Mouse (Mus musculus): Measurements from ENCODE around the gene Itih3.

Gene Itih3

DNA sequence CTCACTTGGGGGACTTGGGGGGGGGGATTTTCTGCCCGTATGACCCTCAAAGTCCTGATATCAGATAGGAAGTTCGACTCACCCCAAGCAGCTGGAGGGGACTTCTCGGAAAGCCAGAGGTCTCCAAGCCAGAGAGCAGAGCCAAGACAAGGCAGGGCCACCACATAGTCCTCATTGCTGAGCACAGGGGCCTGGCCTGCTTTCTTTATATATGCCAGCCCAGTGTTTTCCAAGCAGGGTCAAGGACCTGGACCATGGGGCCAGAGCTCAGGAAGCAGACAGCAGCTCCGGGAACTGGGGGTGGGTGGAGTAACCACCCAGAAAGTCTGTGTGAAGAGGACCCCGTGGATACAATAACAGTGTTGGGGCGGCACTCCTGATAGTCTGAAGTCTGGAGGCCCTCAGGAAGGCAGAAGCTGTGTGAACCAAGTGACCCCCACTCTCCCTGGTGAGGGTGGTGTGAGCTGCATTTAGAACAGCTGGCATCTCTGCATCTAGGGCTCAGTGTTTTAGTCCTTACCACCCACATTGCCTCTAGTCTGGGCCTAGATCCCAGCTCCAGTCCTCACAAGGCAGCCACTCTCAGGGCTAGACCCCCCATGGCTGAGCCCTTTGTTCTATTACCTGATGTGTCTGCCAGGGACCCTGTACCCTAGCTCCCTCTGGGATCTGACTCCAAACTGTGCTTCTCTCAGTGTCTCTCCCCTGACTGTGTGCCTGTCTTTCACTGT lies at the start of gene Itih3:
Gene Itih3 (minus strand): TSS at position 386 of the 731 bp plus-strand sequence.
- peak in 1 of 2 experiments; percentile 16 for DNase-seq (ENCODE audit: low spot score in 2 of 2)

DNA sequence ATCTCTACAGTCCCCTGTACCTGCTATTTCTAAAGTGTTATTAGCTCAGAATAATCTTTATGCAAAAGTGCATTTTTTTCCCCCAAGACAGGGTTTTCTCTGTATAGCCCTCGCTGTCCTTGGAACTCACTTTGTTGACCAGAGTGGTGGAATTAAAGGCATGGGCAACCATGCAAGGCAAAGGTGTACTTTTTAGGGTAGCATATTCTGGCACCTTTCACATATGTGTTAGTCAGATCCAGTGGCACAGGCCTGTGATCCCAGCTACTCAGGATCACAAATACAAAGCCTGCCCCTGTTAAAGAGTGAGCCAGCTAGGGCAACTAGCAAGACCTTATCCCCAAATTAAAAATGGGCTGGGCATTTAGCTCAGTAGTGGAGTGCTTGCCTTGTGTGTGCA lies 36.8 kb upstream of the Itih3 start:
- no peak for DNase-seq (ENCODE audit: low spot score in 2 of 2)

DNA sequence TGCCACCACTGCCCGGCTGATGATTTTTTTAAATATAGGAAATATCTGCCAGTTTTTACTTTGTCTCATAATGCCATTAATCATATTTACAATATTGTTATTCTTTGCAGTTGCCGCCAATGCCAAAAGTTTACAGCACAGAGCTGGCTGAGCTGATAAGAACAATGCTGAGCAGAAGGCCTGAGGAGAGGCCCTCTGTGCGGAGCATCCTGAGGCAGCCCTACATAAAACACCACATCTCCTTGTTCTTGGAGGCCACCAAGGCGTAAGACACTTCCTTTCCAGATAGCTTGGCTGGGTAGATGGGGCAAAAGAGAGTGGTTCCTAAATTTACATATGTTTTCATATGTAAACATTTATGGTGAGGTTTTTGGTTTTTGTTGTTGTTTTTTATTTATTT lies 35.5 kb upstream of the Itih3 start:
- DNase-seq (ENCODE audit: low spot score in 2 of 2) = no peak

DNA sequence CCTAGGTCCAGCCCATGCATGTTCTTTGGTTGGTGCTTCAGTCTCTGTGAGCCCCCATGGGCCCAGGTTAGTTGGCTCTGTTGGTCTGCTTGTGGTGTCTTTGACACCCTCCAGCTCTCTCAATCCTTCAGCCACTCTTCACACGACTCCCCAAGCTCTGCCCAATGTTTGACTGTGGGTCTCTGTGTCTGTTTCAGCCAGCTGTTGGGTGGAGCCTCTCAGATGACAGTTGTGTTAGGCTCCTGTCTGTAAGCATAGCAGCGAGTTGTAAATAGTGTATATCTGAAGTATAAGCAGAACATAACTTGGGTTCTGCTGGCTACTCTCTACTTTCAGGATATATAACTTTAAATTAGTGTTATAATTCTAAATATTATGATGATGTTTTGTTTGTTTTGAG lies 35.0 kb upstream of the Itih3 start:
- no peak for DNase-seq (ENCODE audit: low spot score in 2 of 2)

DNA sequence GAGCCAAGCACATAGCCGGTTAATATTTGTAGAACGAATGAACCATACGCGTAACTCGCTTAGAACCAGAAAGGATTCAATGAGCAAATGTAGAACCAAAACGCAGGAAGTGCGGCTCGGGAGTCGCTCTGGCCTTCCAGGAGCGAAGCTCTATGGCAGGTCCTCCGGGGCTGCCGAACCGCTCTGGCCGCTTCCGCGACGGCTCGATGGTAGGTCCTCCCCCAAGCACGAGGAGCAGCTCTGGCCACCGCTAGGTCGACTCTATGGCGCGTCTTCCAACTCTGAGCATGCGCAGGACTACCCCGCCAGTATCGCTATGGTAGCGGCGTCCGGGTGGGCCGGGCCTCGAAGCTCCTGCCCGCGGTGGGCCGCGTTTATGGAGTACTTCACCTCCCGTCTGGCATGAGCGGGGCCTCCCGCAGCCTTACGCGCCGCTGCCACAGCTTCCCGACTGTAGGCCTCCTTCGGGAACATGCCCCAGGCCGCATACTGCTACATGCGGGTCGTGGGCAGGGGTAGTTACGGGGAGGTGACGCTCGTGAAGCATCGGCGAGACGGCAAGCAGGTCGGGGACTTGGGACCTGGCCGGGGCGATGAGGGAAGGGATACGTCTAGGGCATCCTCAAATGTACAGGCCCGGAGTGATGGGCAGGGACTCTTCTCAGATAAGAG lies 27.7 kb upstream of the Itih3 start, which contains the start of gene Nek4:
Gene Nek4 (plus strand): TSS at position 224 of the 672 bp plus-strand sequence.
- DNase-seq (ENCODE audit: low spot score in 2 of 2) = peak; percentile 97 to 98

DNA sequence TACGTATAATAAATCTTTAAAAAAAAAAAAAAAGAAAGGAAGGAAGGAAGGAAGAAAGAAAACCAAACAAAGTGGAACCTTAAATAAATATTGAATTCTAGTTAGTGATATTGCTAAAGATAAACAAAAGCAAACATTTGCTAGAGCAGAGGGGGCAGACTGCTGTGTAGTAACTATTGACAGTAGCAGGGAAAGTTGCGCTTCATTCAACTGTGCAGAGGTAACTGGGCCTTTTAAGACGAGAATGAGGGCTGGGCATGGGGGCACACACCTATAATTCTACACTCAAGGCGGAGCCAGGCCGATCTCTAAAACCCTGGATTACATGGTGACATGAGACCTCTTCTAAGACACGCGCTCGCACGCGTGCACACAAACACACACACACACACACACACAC lies 26.4 kb upstream of the Itih3 start:
- no peak for DNase-seq (ENCODE audit: low spot score in 2 of 2)

DNA sequence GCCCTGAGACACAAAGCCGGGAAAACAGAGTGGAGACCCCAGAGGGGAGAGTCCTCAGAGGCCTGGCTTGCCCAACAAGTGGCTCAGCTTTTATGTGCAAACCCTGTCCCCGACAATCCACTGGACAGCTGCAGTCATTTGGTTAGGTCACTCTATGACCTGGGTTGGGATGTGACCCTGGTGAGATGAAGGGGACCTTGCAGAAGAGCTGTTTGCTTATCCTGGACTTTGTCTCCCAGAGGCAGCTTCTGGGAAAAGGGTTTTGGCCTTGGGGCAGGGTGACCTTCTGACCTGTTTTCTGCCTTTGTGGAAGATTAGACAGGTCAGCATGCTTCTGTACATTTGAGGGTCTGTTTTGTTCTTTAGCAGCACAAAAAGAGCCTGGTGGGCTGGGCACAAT lies 21.2 kb upstream of the Itih3 start:
- DNase-seq (ENCODE audit: low spot score in 2 of 2) = no peak

DNA sequence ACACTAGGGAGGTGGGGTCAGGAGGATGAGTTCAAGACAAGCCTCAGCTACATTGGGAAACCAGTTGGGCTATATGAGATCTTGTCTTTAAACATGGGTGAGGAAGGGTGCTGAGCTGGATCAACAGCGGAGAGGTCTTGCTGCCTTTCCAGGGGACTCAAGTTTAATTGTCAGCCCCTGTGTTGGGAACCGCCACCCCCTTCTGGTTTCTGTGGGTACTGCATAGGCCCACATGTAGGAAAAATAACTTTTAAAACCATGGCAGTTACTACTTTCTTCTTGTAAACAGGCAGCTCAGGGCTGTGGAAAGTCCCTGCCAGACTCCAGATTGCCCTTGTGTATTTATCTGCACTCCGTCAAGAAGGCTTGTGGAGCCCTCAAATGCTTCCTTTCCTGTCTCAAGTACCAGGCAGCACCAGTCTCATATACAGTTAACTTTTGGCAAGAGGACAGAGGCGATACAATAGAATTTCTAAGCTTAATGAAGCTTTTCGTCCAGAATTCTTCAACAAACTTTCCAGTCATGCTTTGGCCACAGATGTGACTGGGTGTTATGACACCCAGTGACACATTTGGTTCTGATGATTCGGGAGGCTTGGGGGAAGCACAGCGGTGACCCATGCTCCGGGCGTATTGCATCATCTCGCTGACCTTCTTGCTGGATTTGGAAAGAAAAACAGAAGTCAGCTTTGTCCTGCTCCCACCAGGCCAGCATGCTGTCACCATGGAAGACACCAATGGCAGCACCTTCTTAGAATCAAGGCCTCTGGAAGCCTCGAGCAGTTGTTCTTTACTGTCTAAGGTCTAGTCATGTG lies 20.5 kb upstream of the Itih3 start:
- DNase-seq (ENCODE audit: low spot score in 2 of 2) = peak; percentile 24 to 67

DNA sequence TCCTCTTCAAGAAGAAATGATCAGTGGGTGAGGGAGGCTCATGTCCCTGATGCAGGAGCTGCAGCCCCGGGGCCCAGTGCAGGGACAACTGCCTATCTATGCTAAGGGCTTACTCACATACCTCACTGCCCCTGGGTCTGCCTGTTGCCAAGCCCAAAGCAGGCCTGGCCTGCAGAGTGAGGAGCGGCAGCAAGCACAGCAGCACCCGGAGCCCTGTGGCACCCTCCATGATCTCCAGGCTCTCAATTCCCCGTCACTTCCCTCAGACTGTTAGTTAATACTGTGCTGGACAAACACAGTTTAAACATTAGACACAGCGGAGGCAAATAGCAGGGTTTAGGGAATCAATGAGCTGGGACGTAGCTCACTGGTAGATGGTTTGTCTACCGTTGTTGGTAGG lies 19.5 kb upstream of the Itih3 start, which contains the start of gene Itih1:
Gene Itih1 (minus strand): TSS at position 252 of the 400 bp plus-strand sequence.
- DNase-seq (ENCODE audit: low spot score in 2 of 2) = no peak

DNA sequence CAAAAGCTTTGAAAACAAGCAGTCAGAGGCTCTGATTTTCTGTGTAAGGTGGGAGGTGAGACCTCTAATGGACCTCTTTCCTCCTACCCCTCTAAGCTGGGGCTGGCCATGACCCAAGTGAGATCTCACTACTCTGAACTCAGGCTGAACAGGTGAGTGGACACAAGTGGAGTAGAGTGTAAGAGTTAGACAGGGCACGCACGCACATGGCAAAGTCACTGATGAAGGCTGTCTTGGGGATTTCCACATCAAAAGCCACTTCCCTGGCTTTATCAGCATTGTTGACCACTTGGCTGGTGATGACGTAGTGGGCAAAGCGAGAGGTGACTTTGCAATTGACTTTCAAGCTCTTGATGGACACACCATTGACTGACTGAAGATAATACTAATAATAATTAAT lies 18.7 kb upstream of the Itih3 start:
- no peak for DNase-seq (ENCODE audit: low spot score in 2 of 2)

DNA sequence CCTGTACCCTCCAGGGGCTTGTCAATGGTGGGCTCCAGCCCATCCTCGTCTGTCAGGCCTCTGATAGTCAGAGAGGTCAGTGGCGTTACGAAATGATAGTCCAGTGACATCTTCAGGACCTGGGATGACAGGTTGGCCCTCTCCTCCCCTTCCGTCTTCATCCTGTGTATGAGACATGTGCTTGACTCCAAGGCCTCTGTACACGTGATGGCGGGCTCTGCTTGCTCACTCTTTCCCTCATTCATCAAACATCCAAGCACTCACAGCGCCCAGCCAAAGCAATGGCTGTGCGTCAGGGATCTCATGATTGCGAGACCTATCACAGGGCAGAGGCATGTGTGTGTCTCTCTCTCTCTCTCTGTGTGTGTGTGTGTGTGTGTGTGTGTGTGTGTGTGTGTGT lies 9.8 kb upstream of the Itih3 start:
- no peak for DNase-seq (ENCODE audit: low spot score in 2 of 2)

DNA sequence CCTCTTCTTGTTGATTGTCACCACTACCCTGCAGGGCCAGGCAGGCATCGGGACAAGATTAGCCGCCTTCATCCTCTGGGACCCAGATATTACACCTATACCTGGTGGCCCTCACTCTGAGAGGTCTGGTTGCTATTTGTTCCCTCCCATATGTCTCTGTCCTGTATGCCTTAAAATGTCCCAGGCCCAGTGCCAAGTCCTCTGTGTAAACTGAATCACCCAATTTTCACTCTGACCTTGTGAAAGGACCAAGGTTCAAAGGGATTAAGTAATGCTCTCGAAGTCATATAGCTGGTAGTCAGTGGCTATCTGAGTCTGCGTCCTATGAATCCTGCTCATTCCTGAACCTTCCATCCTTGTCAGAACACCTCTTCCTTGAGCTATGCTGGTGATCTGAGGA lies 6.8 kb upstream of the Itih3 start:
- no peak for DNase-seq (ENCODE audit: low spot score in 2 of 2)

DNA sequence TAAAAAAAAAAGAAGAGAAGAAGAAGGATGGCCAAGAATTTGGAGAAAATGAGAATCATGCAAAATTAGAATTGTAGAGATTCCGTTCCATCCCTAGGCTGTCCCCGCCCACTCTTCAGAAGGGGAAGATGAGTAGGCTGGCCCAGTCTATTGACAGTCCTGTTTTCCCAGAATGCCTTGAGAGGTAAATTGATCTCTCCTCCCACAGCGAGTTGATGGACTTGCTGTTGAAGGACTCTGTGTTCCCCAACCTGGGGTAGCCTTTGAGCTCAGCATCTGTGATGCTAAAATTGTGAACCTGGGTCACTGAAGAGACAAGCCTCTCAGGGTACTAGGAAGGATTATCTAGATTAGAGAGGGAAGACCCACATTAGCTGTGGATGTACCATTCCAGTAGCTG lies 1.9 kb upstream of the Itih3 start:
- DNase-seq (ENCODE audit: low spot score in 2 of 2) = no peak

DNA sequence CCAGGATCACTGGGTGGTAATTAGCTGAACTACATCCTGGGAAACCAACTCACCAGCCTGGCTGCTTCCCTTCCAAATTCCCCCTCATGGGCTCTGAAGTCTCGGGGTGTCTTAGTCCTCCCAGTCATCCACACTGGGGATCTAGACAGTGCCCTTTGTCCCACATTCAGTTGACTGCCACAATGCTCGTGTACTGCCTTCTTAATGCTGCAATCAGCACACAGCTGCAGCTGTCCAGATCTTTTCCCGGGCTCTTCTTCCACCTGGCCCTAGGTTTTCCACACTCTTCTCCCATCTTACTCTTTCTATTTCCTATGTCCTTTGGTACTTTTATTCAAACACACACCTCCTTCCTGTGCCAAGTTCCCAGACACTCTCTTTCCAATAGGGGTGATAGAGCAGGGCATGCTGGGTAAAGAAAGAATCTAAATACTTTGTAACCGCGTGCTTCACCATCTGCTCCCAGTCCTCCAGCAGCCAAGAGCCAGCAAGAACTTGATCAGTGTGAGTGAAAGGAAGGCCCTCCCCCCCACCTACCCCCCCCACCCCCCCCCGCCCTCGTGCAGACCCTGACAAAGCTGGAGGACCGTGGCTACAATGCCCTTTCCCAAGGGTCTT lies 1.4 kb downstream of the Itih3 start:
- no peak for DNase-seq (ENCODE audit: low spot score in 2 of 2)

DNA sequence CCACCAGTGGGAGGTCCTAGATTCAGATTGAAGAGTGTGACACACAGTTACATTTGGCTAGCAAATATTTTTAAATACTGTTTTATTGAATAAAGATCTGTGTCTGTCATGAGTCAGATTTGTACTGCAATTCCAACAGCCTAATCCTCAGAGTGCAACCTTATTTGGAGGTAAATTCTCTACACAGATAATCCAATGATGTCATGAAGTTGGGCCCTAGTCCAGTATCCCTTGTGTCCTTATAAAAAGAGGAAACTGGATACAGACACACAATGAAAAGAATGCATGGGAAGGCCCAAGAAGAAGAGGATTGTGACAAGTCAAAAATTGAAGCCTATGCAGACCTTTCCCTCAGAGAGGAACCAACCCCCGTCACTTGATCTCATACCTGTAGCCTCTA lies 7.0 kb downstream of the Itih3 start:
- no peak for DNase-seq (ENCODE audit: low spot score in 2 of 2)

DNA sequence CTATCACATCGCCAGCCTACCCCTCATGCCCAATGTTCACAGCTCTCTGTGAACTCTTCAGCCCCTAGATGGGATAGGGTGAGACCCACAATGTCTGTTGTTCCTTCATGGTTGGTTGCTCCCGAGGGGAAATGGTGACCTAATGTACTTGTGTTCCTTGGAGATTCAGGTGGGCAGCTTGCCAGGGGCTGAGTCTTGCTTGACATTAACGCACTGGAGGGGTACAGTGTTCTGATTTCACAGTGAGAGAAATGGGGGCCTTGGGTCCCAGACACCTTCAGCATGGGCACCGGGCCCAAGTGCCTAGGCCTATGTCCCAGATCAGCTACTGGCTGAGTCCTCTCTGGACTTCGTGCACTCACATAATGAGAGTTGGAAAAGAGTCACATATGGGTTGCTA lies 10.2 kb downstream of the Itih3 start:
- no peak for DNase-seq (ENCODE audit: low spot score in 2 of 2)

DNA sequence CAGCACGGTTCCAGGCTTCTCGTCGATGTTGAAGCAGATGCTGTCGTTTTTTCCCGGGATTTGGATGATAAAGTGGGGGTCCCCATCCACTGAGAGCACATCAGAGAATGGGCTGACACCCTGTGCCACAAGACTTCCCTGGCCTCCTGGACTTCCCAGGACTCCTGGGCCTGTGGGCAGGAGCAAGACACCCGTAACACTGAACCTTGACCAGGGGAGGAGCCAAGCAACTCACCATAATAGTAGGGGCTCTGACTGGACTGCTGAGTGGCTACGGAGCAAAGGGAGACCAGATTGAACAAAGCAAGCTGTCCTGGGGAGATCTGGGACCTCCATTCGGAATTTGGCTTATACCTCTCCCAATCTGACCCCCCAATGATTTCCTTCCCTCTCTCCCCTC lies 10.9 kb downstream of the Itih3 start:
- no peak for DNase-seq (ENCODE audit: low spot score in 2 of 2)

DNA sequence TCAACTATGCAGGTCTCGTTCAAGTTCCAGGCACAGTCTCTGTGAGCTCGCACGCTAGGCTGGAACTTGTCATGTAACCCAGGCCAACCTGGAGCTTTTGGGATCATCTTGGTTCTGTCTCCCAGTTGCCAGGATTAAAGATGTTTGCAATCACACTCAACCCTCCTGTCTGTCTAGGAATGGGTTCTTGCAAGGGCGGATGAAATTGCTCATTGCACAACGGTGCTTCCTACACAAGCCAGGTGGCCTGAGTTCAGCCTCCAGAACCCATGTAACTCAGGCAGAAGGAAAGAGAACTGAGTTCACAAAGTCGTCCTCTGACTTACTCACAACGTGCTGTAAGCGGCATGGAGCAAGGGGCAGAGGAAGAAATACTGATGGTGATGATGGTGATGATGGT lies 12.4 kb downstream of the Itih3 start:
- DNase-seq (ENCODE audit: low spot score in 2 of 2) = no peak

DNA sequence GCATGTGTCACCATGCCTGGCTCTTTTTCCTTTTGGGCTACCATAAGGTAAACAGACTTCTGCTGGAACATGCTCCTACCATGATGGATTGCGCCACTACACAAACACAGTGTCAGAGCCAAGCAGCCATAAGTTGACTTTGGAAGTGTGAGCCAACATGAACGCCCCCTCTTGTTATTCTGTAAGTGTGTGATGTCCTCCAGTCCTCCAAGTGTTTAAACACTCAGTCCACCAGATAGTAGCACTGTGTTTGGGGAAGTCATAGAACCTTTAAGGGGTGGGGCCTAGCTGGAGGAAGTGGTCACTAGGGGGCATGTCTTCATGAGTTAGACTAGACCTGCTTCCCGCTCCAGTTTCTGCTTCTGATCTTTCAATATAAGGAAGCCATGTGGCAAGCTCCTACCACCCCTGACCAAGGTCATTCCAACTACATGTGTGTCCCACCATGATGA lies 15.7 kb downstream of the Itih3 start:
- no peak for DNase-seq (ENCODE audit: low spot score in 2 of 2)

DNA sequence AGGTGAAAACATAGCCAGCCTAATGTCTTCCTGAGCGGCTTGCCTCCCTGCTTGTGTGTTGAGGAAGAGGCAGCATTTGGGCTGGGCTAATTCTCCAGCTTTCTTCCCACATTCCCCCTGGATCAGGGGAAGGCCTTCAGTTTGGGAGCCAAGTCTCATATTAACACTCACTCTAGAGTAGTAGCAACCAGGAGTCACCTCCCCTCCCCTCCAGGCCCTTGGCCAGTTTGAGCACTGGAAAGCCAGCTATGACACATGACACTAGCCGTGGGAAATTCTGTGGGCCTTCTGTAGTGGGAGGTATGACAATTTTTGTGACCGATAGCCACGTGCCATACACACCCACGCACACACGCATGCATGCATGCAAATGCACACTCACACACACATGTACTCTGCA lies 17.6 kb downstream of the Itih3 start:
- no peak for DNase-seq (ENCODE audit: low spot score in 2 of 2)

DNA sequence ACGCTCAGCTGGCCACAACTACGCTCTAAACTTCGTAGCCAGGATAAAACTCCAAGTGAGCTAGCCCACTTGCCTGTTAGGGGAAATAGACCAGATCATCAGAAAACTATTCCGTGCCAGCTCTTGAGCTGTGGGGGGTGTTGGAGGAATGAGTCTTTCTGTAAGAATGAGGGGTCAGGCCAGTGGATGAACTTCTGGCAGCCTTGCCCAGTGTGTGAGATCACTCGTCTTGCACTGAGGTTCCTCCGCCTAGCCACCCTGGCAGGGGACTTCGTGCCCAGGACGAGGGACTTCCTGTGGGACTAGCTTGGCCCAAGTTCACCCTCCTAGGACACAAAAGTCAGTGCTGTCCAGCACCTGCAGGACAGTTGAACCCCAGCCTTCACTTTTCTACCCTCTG lies 19.3 kb downstream of the Itih3 start:
- DNase-seq (ENCODE audit: low spot score in 2 of 2) = no peak

DNA sequence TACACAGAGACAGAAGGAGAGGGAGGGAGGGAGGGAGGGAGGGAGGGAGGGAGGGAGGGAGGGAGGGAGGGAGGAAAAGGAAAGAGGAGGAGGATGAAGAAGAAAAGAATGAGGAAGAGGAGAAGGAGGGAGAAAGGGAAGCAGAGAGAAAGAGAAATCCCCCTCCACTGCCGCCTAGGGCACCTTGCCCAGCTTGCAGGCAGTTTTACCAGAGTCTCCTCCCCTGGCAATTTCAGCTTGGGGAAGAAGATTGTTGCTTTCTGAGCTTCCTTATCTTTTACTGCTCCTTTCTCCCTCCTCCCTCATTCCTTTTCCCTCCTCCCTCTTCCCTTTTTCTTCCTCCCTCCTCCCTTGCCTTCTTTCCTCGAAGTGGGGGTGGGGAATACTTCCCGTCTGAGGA lies 20.5 kb downstream of the Itih3 start:
- DNase-seq (ENCODE audit: low spot score in 2 of 2) = no peak
